Mouse (Mus musculus) mesoderm, embryonic 11.5 days (tissue): ENCODE measurements around the gene Gpc5.
A peak's percentile ranks its signal among the peaks of the same experiment; 100 is the strongest.

Source experiments
- DNase-seq: peaks from one replicate; pipeline ENCODE4 v3.0.0-alpha.2; 2012; ENCODE audit warnings: low read depth, low spot score

Gene Gpc5

DNA sequence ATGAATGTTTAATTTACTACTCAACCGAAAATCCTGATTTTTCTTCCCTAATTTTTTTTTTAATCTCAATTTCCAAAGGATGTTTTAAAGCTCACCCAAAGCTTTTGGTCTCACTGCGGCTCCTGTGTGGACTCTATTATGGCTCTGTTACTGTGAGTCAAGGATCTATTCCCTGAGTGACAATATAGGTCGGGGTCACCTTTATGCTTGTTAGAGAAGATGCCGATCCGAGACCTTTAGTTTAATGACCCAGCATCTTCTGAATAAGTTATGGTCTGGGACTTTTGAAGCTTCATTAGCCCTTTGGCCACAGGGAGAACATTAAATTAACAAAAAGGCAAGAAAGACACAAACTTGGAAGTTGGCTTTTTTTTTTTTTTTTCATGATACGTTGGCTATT, 408.8 kb downstream of the Gpc5 start:
- peak; percentile 24 for DNase-seq

DNA sequence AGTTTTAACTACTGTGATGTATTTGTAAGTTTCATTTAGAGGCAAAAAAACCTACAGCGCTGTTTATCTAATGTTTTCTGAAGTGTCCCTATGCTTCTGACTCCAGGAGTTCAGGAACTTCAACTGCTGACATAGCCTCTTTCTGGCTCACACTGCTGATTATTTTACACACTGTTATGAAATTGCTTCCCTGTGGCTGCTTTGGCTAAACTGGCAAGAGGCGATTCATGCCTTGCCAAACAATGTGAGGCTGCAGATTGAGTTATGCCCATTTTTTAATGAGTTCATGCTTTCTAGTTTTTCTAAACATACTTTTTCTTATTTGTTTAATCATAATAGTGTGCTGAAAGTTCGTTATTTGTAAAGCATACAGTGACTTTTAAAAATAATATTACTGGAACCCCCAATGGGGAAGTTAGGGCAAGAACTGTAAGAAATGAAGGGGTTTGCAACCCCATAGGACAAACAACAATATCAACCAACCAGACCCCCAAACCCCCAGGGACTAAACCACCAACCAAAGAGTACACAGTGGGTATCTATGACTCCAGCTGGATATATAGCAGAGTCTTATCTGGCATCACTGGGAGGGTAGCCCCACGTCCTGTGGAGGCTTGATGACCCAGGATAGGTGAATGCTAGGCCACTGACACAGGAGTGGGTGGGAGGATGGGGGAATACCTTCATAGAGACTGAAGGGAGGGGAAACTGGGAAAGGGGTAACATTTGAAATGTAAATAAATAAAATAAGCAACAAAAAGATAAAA, 454.7 kb downstream of the Gpc5 start:
- DNase-seq: no peak

GRCm38 (mm10) chr14:115551996-115552395, 460.0 kb downstream of the Gpc5 start:
- no peak for DNase-seq

- no peak for DNase-seq
Measured at GRCm38 (mm10) chr14:115580466-115581255, 488.6 kb downstream of the Gpc5 start.

GRCm38 (mm10) chr14:115581256-115581633, 489.2 kb downstream of the Gpc5 start:
- DNase-seq: no peak

DNA sequence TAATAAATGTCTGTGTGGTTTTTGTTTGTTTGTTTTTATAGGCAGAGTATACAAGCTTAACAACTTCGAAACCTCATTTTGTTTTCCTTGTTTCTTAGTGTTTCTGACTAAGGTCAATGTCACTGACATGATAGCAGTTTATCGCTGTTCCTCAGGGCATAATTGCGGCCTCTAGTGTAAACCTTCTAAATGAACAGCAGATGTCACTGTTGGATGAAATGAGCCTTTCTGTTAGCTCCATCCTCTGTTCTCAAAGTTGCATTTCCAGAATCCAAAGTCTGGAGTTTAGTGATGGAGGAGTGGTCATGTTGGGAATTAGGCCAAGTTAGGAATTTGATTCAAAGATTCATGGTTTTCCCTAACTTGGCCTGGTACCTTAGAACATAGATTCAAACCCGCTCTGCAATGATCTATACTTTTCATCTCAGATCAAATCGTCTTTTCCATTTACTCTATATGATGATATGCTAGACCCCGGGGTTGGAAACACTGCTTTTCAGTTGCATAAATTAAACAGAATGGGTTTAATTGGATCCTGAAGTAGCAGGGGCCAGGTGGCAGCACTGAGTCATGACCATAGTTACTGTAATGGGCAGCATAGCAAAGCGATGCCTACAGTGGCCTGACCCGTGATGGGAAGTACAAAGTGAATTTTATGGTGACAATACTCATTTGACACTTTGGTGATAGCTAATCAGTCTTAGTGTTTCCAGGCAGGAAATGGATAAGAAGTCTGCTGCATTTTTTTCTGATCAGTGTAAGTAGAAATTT, 508.4 kb downstream of the Gpc5 start:
- peak; percentile 35 for DNase-seq

DNA sequence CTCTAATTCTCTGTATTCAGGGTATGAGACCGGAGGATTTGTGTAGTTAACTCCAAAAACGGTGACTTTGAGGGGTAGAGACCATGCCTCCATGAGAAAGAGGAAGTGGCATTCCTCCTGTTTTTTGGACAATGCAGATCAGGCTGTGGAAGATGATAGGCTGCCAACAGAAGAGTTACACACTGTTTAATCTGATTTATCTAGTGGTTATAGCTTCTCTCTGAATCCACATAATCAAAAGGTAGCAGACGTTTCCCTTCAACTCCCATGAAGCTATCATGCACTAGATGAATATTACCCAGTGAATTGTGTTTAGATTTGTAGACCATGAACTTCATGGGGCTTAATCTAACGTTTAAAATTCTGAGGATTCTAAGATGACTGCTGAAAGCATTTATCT, 522.1 kb downstream of the Gpc5 start:
- no peak for DNase-seq

GRCm38 (mm10) chr14:115616305-115616704, 524.3 kb downstream of the Gpc5 start:
- no peak for DNase-seq

GRCm38 (mm10) chr14:115616846-115617245, 524.8 kb downstream of the Gpc5 start:
- peak; percentile 13 for DNase-seq

- DNase-seq: no peak
Measured at GRCm38 (mm10) chr14:115620473-115620872, 528.5 kb downstream of the Gpc5 start.

DNA sequence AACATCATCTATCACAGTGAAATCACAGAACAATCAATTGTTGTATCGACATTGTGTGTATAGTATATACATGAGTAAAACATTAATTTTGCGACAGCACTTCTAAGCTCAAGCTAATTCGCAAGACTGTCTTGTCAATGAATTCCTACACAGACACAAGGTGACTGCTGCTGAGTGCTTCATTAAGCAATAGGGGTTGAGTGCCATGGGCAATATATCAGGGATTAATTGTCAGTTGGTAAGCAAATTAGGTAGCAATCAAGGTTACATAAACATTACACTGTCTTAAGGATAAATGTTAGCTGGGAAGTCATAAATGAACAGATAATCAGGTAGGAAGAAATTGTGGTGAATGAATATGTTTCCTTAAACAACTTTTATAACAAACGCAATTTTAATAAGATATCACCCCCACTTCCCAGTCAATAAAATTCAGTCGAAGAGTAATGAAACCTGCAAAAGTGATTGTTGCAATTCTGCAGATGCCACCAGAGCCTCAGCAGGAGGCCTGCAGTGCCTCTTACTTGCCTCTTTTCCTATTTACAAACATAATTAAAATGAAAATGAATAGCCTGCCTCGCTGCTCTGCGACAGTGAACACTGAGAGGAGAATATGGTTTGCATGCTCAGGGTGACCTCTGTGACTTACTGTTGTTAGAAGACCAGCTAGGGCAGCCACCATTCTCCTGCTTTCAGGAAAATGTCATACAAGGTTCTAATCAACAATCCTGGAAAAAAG, 539.3 kb downstream of the Gpc5 start:
- DNase-seq: no peak

DNA sequence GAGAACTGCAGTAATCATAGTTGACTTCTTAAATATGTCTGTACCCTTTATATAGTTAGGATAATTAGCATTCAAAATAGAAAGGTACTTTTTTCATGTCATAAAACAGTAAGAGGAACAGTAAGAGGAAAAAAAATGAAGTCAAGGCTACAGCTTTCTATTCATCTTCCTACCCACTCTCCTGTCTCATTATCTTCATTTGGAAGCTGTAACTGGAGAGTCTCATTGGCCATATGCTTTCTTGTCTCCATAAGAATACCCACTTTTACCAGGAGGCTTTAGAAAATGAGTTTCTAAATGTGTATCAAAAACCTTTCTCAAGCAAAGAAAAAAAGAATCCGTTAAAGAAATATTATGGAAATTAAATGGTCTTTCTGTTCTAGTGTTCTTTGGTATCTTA, 541.3 kb downstream of the Gpc5 start:
- no peak for DNase-seq

DNA sequence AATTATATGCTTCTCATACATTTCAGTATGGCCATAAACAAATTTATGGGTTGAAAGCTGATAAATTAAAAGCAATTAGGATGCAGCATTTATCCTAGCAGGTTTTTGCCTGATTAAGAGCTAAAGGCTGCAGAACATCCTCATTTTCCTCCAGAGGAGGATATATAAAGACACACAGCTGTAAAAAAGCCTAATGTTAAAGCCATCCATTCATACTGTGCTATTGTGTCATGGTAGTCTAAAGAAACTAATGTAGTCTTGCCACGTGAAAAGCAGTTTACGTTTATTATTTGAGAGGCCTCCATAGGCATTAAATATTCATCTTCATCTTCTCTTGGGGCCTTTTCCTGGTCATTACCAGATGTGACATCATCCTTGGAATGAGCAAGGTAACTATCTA, 587.9 kb downstream of the Gpc5 start:
- DNase-seq: no peak

GRCm38 (mm10) chr14:115746013-115746412, 654.0 kb downstream of the Gpc5 start:
- DNase-seq: no peak

GRCm38 (mm10) chr14:115760241-115760640, 668.2 kb downstream of the Gpc5 start:
- no peak for DNase-seq

DNA sequence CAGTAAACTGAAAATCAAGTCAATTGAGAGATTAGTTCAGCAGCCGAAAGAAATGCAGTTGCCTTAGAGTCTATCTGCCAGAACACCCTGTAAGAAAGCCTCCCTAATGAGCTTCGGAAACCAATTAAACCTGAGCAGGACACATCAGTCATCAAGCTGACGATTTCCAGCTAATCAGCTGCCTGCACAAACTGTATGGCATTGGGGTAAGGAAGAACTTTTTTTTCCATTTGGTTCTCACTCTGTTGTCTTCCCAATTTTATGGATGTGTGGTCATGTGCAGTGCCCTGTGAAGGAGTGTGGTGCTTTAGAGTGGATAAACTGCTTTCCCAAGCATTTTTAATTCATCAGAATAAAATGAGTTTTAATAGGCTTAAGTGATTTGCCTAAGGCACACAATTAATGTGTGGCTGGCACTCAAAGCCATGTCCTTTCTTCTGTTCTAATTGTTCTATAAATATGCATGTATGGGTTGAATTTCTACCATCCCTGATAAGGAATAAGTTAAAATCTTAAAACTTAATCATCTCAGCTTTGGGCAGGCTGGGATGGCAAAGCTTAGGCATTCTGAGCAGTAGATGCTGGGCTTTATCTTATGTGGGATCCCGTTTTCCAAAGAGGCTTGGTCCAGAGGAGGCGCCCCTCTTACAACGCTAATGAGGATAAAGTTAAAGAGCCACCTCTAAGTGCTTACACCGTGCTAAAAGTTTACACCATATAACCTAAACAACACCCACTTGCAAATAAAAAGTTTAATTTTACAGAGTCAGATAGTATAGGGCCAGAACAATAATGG, 687.6 kb downstream of the Gpc5 start:
- DNase-seq: no peak

GRCm38 (mm10) chr14:115804751-115805150, 712.7 kb downstream of the Gpc5 start:
- peak; percentile 23 for DNase-seq

GRCm38 (mm10) chr14:115819021-115819420, 727.0 kb downstream of the Gpc5 start:
- peak; percentile 34 for DNase-seq

DNA sequence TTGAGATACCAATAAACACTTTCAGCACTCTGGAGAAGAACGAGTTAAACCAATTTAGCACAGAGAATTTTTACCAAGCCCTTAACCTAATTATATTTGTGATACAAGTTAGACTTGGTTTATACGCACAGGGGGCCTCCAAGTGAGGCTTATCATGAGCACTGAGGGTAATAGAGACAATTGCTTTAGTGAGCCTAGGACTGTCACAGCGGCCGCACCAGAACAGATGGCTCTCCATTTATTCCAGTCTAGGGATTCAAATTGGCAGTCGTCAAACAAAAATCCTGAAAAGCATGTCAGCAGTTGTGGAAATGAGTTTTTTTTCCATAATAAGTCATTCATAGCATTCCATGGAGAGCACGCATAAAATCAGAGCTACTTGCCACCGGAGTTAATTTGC, 729.6 kb downstream of the Gpc5 start:
- DNase-seq: no peak

DNA sequence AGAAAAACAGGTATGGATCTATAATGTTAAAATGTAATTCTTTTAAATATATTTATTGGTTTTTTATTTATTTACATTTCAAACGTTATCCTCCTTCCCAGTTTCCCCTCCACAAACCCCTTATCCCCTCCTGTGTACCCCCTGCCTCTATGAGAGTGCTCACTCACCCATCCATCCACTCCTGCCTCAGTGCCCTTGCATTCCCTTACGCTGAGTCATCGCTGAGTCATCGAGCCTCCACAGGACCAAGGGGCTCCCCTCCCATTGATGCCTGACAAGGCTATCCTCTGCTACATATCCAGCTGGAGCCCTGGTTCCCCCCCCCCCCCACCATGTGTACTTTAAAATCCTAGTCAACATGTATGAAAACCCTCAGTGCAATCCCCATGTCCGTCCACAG, 738.5 kb downstream of the Gpc5 start:
- DNase-seq: no peak
